Mouse (Mus musculus) bone marrow, adult 2 months (tissue): ENCODE data around the gene Cdhr3.

Source experiments
- CTCF ChIP-seq: fragments of 200-500 bp; IDR thresholded peaks from 2 replicates; pipeline ENCODE4 v1.5.1; 2011; ENCODE audit warnings: low read length, control low read depth; ENCODE audit not compliant: control insufficient read depth, insufficient read depth
- POLR2A ChIP-seq: fragments of 200-500 bp; IDR thresholded peaks from 2 replicates; pipeline ENCODE4 v1.6.1; 2011; ENCODE audit warnings: low read depth, mild to moderate bottlenecking, control low read depth, low read length, borderline replicate concordance; ENCODE audit not compliant: control insufficient read depth

DNA sequence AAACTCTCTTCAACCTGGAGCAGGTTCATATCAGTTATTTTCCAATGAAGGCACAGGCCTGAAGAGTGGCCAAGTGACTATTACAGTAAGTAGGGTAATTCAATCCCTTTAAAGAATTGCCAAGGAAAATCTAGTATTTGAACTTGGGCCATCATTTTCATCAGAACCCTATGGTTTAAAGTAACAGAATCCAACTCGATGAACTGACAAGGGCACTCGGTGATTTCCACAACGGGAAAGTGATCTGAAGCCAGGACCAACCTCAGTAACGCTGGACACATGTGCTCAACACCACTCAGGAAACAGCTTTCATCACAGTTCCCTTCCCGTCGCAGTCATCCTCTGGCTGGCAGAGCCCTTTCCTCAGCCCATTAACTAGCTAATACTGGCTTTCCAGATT lies 68.2 kb downstream of the Cdhr3 start:
- no peak for TF ChIP-seq CTCF
- TF ChIP-seq POLR2A = no peak
